Mouse (Mus musculus): ENCODE results near the gene Gpr176. TPM values are rescaled to one million over a fixed set of nuclear protein-coding genes. Genes with fewer than 3 reads are reported as not detected.

Gene Gpr176
- polyA plus RNA-seq, 1 experiment from 2014 or later = 3.0 TPM

DNA sequence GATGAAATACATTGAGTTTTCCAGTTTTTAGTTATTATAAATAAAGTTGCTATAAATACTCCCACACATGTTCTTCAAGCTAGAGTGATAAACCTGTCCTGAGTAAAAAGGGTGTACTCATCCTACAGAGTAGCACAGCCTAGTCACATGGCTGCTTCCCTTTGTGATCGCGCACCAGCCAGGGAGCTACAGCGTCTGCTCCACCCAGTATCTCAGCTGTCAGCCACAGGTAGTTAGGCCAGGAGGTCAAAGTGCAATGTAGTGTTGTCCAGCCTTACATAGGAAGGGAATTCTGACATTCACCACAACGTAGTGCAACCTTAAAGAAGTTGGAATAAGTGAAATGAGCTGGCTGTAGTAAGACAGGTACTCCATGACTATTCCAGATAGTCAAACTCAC, 32.3 kb upstream of the Gpr176 start:
- no peaks in the 10 kb centered on the region for H3K4me1 ChIP-seq (ENCODE audit: control insufficient read depth, insufficient read depth, low read length)
- no peak overlapping the region for H3K9ac ChIP-seq (ENCODE audit: low read length)
- DNase-seq (ENCODE audit: low spot score) = no peak
- no peaks in the 10 kb centered on the region for H3K9me3 ChIP-seq (replicated peaks; ENCODE audit: control insufficient read depth, low read length)
- no peaks in the 10 kb centered on the region for H3K27me3 ChIP-seq (replicated peaks; ENCODE audit: control insufficient read depth, insufficient read depth, low read length)
- ATAC-seq = no peak
- H3K4me2 ChIP-seq (ENCODE audit: low read length) = no peak overlapping the region
- H3K27ac ChIP-seq (ENCODE audit: low read depth, low read length) = no peak overlapping the region
- H3K4me3 ChIP-seq (ENCODE audit: low read depth, low read length) = no peak overlapping the region
- 0 out of 2 replicates have a peak, but pooled peaks cover 3% of the 10 kb centered on the region for H3K36me3 ChIP-seq (ENCODE audit: control insufficient read depth, insufficient read depth, low read length)
- 91% methylated on average over 4 of the region's 4 CpGs for WGBS

DNA sequence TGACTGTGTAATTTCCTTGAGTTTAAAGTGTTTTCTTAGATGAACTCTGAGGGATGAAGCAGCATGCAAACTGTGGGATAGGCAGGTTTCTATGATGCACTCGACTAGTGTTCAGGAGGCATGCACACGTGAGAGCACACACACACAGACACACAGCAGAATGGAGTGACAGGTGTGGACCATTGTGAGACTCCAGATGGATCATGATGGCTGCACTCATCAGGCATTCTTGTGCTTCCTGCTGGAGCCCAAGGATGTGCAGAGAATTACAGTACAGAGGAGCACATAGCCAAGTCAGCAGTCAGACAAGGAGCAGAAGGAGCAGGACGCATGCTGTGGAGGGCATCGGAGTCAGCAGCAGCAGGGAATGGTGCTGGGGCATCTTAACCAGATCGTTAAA, 31.1 kb upstream of the Gpr176 start:
- DNase-seq (ENCODE audit: low spot score) (peak; percentile 3), ATAC-seq (no peak)
- H3K9ac ChIP-seq (ENCODE audit: low read length) = no peak overlapping the region
- H3K4me1 ChIP-seq (ENCODE audit: control insufficient read depth, insufficient read depth, low read length) = no peaks in the 10 kb centered on the region
- H3K36me3 ChIP-seq (ENCODE audit: control insufficient read depth, insufficient read depth, low read length) = 0 out of 2 replicates have a peak, but pooled peaks cover 3% of the 10 kb centered on the region
- H3K4me3 ChIP-seq (ENCODE audit: low read depth, low read length) = no peak overlapping the region
- H3K9me3 ChIP-seq (replicated peaks; ENCODE audit: control insufficient read depth, low read length) = no peaks in the 10 kb centered on the region
- H3K27me3 ChIP-seq (replicated peaks; ENCODE audit: control insufficient read depth, insufficient read depth, low read length) = no peaks in the 10 kb centered on the region
- no peak overlapping the region for H3K27ac ChIP-seq (ENCODE audit: low read depth, low read length)
- H3K4me2 ChIP-seq (ENCODE audit: low read length) = no peak overlapping the region
- WGBS = 61% methylated on average over 5 of the region's 5 CpGs

DNA sequence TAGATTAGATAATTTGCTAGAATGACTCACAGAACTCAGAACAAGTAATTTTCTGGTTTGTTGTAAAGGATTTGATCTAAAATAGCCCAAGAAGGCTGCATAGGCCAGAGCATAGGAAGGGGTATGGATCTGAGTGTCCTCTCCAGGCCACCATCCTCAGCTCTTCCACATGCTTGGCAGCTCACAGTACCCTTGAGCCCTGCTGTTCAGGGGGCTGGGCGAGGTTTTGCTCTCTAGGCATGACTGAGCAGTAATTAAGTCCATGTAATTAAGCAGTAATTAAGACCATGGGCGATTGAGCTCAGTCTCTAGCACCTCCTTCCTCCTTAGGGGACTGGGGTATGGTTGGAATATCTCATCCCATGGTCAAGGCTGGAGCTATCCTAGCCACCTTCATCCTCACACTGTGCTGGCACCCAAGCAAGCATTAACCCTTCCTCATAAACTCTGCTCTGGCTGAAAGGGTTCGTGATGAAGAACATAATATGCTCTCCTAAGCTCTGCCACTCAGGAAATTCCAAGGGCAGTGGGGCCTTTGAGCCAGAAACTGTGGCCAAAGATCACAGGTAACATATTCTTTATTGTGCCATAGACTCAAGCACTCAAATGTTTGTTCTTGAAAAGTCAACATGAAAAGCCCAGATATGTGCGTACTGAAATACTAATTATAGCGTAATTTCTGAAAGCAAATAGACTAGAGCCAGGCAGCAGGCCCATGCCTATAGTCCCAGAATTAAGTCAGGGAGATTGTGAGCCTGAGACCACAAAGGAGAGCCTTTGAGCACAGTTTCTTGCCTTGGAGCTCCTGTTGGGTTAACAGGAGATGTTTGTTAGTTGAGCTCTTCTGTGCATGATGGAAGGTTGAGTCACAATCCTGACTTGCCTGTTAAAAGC, 28.9 kb upstream of the Gpr176 start:
- H3K4me3 ChIP-seq (ENCODE audit: low read depth, low read length) = no peak overlapping the region
- DNase-seq (ENCODE audit: low spot score) (no peak), ATAC-seq (no peak)
- H3K36me3 ChIP-seq (ENCODE audit: control insufficient read depth, insufficient read depth, low read length) = no peaks in the 10 kb centered on the region
- no peaks in the 10 kb centered on the region for H3K9me3 ChIP-seq (replicated peaks; ENCODE audit: control insufficient read depth, low read length)
- H3K4me1 ChIP-seq (ENCODE audit: control insufficient read depth, insufficient read depth, low read length) = no peaks in the 10 kb centered on the region
- no peak overlapping the region for H3K9ac ChIP-seq (ENCODE audit: low read length)
- 55% methylated on average over 5 of the region's 5 CpGs for WGBS
- H3K27ac ChIP-seq (ENCODE audit: low read depth, low read length) = no peak overlapping the region
- H3K4me2 ChIP-seq (ENCODE audit: low read length) = no peak overlapping the region
- H3K27me3 ChIP-seq (replicated peaks; ENCODE audit: control insufficient read depth, insufficient read depth, low read length) = no peaks in the 10 kb centered on the region

DNA sequence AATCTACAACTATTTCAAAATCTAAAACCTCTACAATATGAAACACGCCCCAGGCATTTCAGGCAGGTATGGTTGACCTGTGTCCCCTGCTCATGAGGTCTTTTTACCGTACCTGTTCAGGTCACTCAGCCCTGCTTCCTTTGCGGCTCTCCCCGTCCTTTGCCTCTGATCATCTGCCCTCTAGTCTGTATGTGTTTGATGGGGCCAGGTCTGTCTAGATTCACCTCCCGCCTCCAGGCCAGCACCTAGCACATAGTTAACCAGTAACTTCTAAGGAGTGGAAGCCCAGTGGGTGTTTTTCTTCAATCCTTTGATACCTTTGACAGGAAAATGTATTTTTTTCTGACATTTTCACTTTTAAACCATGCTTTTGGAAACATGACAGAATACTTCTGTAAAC, 26.5 kb upstream of the Gpr176 start:
- Histone ChIP-seq H3K27me3 (replicated peaks; ENCODE audit: control insufficient read depth, insufficient read depth, low read length) (no peaks in the 10 kb centered on the region), H3K36me3 (ENCODE audit: control insufficient read depth, insufficient read depth, low read length) (no peaks in the 10 kb centered on the region), H3K4me3 (ENCODE audit: low read depth, low read length) (no peak overlapping the region), H3K4me2 (ENCODE audit: low read length) (no peak overlapping the region), H3K4me1 (ENCODE audit: control insufficient read depth, insufficient read depth, low read length) (no peaks in the 10 kb centered on the region), H3K9me3 (replicated peaks; ENCODE audit: control insufficient read depth, low read length) (no peaks in the 10 kb centered on the region), H3K27ac (ENCODE audit: low read depth, low read length) (no peak overlapping the region), H3K9ac (ENCODE audit: low read length) (no peak overlapping the region)
- WGBS = 88% methylated on average over 5 of the region's 5 CpGs
- DNase-seq (ENCODE audit: low spot score) (no peak), ATAC-seq (no peak)

DNA sequence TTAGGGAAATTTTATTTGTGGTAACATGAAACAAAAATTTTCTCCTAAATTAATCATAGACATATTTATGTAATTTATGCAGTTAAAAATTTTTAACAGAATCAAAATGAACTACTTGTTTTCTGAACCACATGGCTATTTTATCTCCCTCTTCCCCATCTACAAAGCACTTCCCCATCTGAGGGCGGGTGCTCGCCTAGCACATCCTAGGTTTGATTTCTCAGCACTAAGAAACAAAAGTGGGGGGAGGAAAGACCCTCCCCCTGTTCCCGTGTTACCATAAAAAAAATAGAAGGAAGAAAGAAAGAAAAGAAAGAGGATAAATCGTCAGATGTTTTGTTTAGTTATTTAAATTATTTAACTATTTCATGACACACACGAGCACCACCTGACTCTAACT, 18.0 kb upstream of the Gpr176 start:
- WGBS = 70% methylated on average over 5 of the region's 5 CpGs
- DNase-seq (ENCODE audit: low spot score) = no peak
- H3K27me3 ChIP-seq (replicated peaks; ENCODE audit: control insufficient read depth, insufficient read depth, low read length) = no peaks in the 10 kb centered on the region

DNA sequence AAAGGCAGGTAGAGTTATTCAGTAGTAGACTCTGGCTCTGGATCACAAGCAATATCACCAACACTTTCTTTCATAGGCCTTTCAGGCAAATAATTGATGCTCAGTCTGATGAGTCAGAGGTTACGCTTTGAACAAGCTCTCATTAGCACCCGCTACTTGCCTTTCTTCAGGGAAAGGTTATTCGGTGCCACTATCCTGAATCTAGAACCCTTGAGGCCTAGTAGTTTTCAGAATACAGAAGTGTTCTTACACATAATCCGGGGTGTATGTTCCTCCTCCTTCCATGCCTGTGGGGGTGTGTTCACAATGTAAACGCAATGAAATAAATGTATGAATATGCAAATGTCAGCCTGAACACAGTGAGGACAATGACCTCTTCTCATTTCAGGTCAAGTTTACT, 16.9 kb upstream of the Gpr176 start:
- Histone ChIP-seq H3K27ac (ENCODE audit: low read depth, low read length) (no peak overlapping the region), H3K4me2 (ENCODE audit: low read length) (0 out of 2 replicates have a peak overlapping the region, but pooled peaks have one; percentile 16), H3K4me3 (ENCODE audit: low read depth, low read length) (no peak overlapping the region), H3K27me3 (replicated peaks; ENCODE audit: control insufficient read depth, insufficient read depth, low read length) (no peaks in the 10 kb centered on the region), H3K36me3 (ENCODE audit: control insufficient read depth, insufficient read depth, low read length) (no peaks in the 10 kb centered on the region), H3K9ac (ENCODE audit: low read length) (no peak overlapping the region), H3K9me3 (replicated peaks; ENCODE audit: control insufficient read depth, low read length) (no peaks in the 10 kb centered on the region), H3K4me1 (ENCODE audit: control insufficient read depth, insufficient read depth, low read length) (peaks cover 6% of the 10 kb centered on the region; the same call in 1 of the 2 replicates)
- no peak for ATAC-seq
- no peak for DNase-seq (ENCODE audit: low spot score)
- WGBS = 77% methylated on average over 5 of the region's 5 CpGs

More for the DNA sequence above, 18.0 kb upstream of the Gpr176 start:
- Histone ChIP-seq H3K9ac (ENCODE audit: low read length) (no peak overlapping the region), H3K36me3 (ENCODE audit: control insufficient read depth, insufficient read depth, low read length) (no peaks in the 10 kb centered on the region), H3K4me2 (ENCODE audit: low read length) (no peak overlapping the region), H3K4me1 (ENCODE audit: control insufficient read depth, insufficient read depth, low read length) (peaks cover 6% of the 10 kb centered on the region; the same call in 1 of the 2 replicates), H3K4me3 (ENCODE audit: low read depth, low read length) (no peak overlapping the region), H3K9me3 (replicated peaks; ENCODE audit: control insufficient read depth, low read length) (no peaks in the 10 kb centered on the region), H3K27ac (ENCODE audit: low read depth, low read length) (no peak overlapping the region)
- ATAC-seq = no peak

DNA sequence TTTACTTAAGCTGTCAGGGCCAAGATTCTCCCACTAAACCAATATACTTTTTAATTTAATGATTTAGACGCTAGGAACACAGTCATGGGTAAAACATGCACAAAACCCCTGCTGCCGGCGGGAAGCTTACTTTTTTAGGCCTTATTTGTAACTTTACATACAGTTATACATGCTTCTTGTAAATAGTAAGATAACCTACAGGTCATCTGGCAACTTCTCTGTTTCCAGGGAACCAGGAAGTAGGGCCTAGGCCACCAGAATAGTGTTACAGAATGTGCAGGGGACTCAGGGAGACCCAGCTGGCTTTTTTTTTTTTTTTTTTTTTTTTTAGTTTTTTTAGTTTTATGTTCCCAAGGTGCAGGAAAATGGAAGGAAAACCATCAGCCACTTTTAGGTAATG, 16.4 kb upstream of the Gpr176 start:
- Histone ChIP-seq H3K36me3 (ENCODE audit: control insufficient read depth, insufficient read depth, low read length) (no peaks in the 10 kb centered on the region), H3K4me1 (ENCODE audit: control insufficient read depth, insufficient read depth, low read length) (peaks cover 6% of the 10 kb centered on the region; the same call in 1 of the 2 replicates), H3K27ac (ENCODE audit: low read depth, low read length) (no peak overlapping the region), H3K9me3 (replicated peaks; ENCODE audit: control insufficient read depth, low read length) (no peaks in the 10 kb centered on the region), H3K9ac (ENCODE audit: low read length) (no peak overlapping the region), H3K4me3 (ENCODE audit: low read depth, low read length) (peak overlapping the region; percentile 81; the same call in 1 of the 2 replicates), H3K27me3 (replicated peaks; ENCODE audit: control insufficient read depth, insufficient read depth, low read length) (no peaks in the 10 kb centered on the region), H3K4me2 (ENCODE audit: low read length) (peak overlapping the region; percentile 65)
- ATAC-seq (no peak), DNase-seq (ENCODE audit: low spot score) (no peak)
- WGBS = 71% methylated on average over 3 of the region's 3 CpGs

DNA sequence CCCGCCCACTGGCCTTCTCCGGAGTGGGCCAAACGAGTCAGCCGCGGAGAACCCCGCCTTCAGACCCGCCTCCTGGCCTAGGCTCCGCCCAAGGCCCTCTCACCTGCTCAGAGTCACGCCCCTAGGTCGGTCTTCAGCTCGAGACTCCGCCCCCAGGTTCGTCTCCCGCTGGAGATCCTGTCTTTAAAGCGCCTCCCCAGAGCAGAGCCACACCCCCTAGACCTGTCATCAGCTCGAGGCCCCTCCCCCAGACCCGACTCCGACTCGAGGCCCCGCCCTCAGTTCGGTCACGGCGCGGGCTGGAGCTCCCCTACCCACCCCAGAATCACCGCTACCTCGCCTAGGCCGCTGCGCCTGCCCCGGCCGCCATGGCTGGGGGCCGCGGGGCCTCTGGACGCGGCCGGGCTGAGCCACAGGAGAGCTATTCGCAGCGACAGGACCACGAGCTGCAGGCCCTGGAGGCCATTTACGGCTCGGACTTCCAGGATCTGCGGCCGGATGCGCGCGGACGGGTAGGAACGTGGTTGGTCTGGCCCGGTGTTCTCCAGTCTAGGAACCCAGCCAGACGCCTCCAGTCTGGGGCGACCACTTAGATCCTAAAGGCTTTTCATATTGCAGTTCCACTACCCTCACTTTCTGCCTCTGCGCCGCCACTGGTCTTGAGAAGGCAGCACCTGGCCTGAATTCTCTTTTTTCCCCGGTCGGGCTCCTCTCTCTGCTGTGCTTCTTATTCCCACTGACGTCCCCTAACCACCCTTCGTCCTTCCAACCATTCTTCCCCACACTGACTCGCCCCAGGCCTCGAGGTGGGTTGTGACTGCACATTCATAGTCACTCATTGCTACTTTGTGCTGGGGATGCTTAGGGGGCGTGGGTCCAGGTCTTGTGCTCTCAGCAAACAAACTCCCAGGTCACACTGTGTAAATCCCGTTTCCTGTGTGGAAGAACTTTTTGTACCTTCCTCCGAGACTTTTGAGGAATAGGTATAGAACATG, 15.4 kb upstream of the Gpr176 start, which contains the start of gene Eif2ak4:
Eif2ak4 (plus strand) TSS at position 278 of the 995 bp plus-strand sequence.
- Histone ChIP-seq H3K27ac (ENCODE audit: low read depth, low read length) (peak within 1 kb of the TSS; percentile 74), H3K4me3 (ENCODE audit: low read depth, low read length) (peak within 1 kb of the TSS; percentile 81), H3K4me1 (ENCODE audit: control insufficient read depth, insufficient read depth, low read length) (peaks cover 6% of the 10 kb centered on the region; the same call in 1 of the 2 replicates), H3K27me3 (replicated peaks; ENCODE audit: control insufficient read depth, insufficient read depth, low read length) (no peaks in the 10 kb centered on the region), H3K9me3 (replicated peaks; ENCODE audit: control insufficient read depth, low read length) (no peaks in the 10 kb centered on the region), H3K4me2 (ENCODE audit: low read length) (peak within 1 kb of the TSS; percentile 65), H3K9ac (ENCODE audit: low read length) (peak within 1 kb of the TSS; percentile 86), H3K36me3 (ENCODE audit: control insufficient read depth, insufficient read depth, low read length) (no peaks in the 10 kb centered on the region)
- 1% methylated on average over 57 of the region's 61 CpGs for WGBS
- peak; percentile 99 for DNase-seq (ENCODE audit: low spot score)
- peak; percentile 96 for ATAC-seq

Measured in forebrain, embryonic 14.5 days (tissue).